Mouse (Mus musculus) heart, embryonic 11.5 days (tissue): ENCODE measurements at regions not wholly inside any gene's neighbourhood (a gene's known extent, or its start where the extent isn't known, plus 50 kb on each side); places are given as distances from the start of the nearest gene placed in this dataset.

Source experiments
- ATAC-seq: fragments of 200-750 bp; cut with Nextera tagmentation; replicated peaks from 2 replicates; pipeline ENCODE4 v1.8.0; 2017; ENCODE audit warnings: moderate library complexity; ENCODE audit not compliant: insufficient number of reproducible peaks, low FRiP score, low TSS enrichment
- H3K27ac ChIP-seq: fragments of 300-500 bp; sonication (generic); 2 replicates; pipeline ENCODE4 v1.5.1; 2014; ENCODE audit warnings: mild to moderate bottlenecking, low read depth, low read length
- H3K27me3 ChIP-seq: fragments of 300-500 bp; sonication (generic); 2 replicates; pipeline ENCODE4 v1.6.1; 2014; ENCODE audit warnings: mild to moderate bottlenecking, low read length, mixed read lengths; ENCODE audit not compliant: control insufficient read depth, insufficient read depth
- H3K36me3 ChIP-seq: fragments of 300-500 bp; sonication (generic); 2 replicates; pipeline ENCODE4 v1.6.1; 2014; ENCODE audit warnings: mild to moderate bottlenecking, low read length, moderate library complexity, mixed read lengths; ENCODE audit not compliant: control insufficient read depth, insufficient read depth
- H3K4me1 ChIP-seq: fragments of 300-500 bp; sonication (generic); 2 replicates; pipeline ENCODE4 v1.6.1; 2014; ENCODE audit warnings: low read length; ENCODE audit not compliant: control insufficient read depth, insufficient read depth
- H3K4me2 ChIP-seq: fragments of 300-500 bp; sonication (generic); 2 replicates; pipeline ENCODE4 v1.6.1; 2014; ENCODE audit warnings: mild to moderate bottlenecking, moderate library complexity
- H3K4me3 ChIP-seq: fragments of 300-500 bp; sonication (generic); 2 replicates; pipeline ENCODE4 v1.5.1; 2014; ENCODE audit warnings: low read depth, low read length
- H3K9ac ChIP-seq: fragments of 300-500 bp; sonication (generic); 2 replicates; pipeline ENCODE4 v1.6.1; 2014; ENCODE audit warnings: mild to moderate bottlenecking, low read depth, low read length, moderate library complexity
- H3K9me3 ChIP-seq: fragments of 300-500 bp; sonication (generic); replicated peaks from 2 replicates; pipeline ENCODE4 v1.6.1; 2016; ENCODE audit warnings: low read length; ENCODE audit not compliant: control insufficient read depth
- WGBS: fragments of 180-500 bp; shearing (Covaris S2); extraction: QIAGEN DNeasy Blood & Tissue Kit; methylation state at CpG from one replicate; pipeline ENCODE4 v1.1.7; 2014; ENCODE audit not compliant: insufficient replicate concordance; 5-methylcytosine and 5-hydroxymethylcytosine counted together

- no peaks in the 10 kb centered on the region for H3K36me3 ChIP-seq
- no peak overlapping the region for H3K4me3 ChIP-seq
- 78% methylated on average over 9 of the region's 9 CpGs for WGBS
- no peaks in the 10 kb centered on the region; the same call in 1 of the 2 replicates for H3K9me3 ChIP-seq
- no peaks in the 10 kb centered on the region for H3K4me1 ChIP-seq
- H3K9ac ChIP-seq, result no peak overlapping the region
- no peak for ATAC-seq
- no peak overlapping the region for H3K27ac ChIP-seq
- no peak overlapping the region for H3K4me2 ChIP-seq
- H3K27me3 ChIP-seq, result no peaks in the 10 kb centered on the region
Measured at GRCm38 (mm10) chr14:48058234-48058868, 62.3 kb upstream of the Peli2 start.

- no peak overlapping the region for H3K4me3 ChIP-seq
- H3K9me3 ChIP-seq, result no peaks in the 10 kb centered on the region
- H3K4me2 ChIP-seq, result no peak overlapping the region
- no peaks in the 10 kb centered on the region for H3K27me3 ChIP-seq
- no peaks in the 10 kb centered on the region for H3K36me3 ChIP-seq
- no peak overlapping the region for H3K9ac ChIP-seq
- H3K4me1 ChIP-seq, result no peaks in the 10 kb centered on the region
- no peak overlapping the region for H3K27ac ChIP-seq
- ATAC-seq, result no peak
- WGBS, result 59% methylated on average over 15 of the region's 15 CpGs
Measured at GRCm38 (mm10) chr14:48059664-48060455, 60.8 kb upstream of the Peli2 start.

- no peaks in the 10 kb centered on the region for H3K36me3 ChIP-seq
- no peak overlapping the region for H3K4me3 ChIP-seq
- no peaks in the 10 kb centered on the region for H3K4me1 ChIP-seq
- H3K27me3 ChIP-seq, result no peaks in the 10 kb centered on the region
- no peak for ATAC-seq
- WGBS, result 77% methylated on average over 3 of the region's 3 CpGs
- H3K27ac ChIP-seq, result no peak overlapping the region
- no peak overlapping the region for H3K4me2 ChIP-seq
- no peak overlapping the region for H3K9ac ChIP-seq
- no peaks in the 10 kb centered on the region for H3K9me3 ChIP-seq
Measured at GRCm38 (mm10) chr14:48068641-48069040, 52.0 kb upstream of the Peli2 start.
